Mouse (Mus musculus) forebrain, embryonic 12.5 days (tissue): Measurements from ENCODE around the gene Rnf181. TPM values are rescaled to one million over a fixed set of nuclear protein-coding genes. Genes with fewer than 3 reads are reported as not detected.
A peak's percentile ranks its signal among the peaks of the same experiment; 100 is the strongest.

Experiments
- ATAC-seq: fragments of 200-750 bp; cut with Nextera tagmentation; 2 replicates; pipeline ENCODE4 v1.8.0; 2017; ENCODE audit warnings: moderate TSS enrichment; ENCODE audit not compliant: low FRiP score
- H3K27ac ChIP-seq: fragments of 300-500 bp; sonication (generic); 2 replicates; pipeline ENCODE4 v1.5.1; 2016; ENCODE audit warnings: mild to moderate bottlenecking
- H3K27me3 ChIP-seq: fragments of 300-500 bp; sonication (generic); 2 replicates; pipeline ENCODE4 v1.6.1; 2016; ENCODE audit warnings: mild to moderate bottlenecking
- H3K36me3 ChIP-seq: fragments of 300-500 bp; sonication (generic); replicated peaks from 2 replicates; pipeline ENCODE4 v1.6.1; 2016; ENCODE audit warnings: mild to moderate bottlenecking
- H3K4me1 ChIP-seq: fragments of 300-500 bp; sonication (generic); 2 replicates; pipeline ENCODE4 v1.6.1; 2016
- H3K4me2 ChIP-seq: fragments of 300-500 bp; sonication (generic); 2 replicates; pipeline ENCODE4 v1.6.1; 2016; ENCODE audit warnings: mild to moderate bottlenecking, moderate library complexity
- H3K4me3 ChIP-seq: fragments of 300-500 bp; sonication (generic); replicated peaks from 2 replicates; pipeline ENCODE4 v1.5.1; 2016; ENCODE audit warnings: mild to moderate bottlenecking
- H3K9ac ChIP-seq: fragments of 300-500 bp; sonication (generic); 2 replicates; pipeline ENCODE4 v1.6.1; 2016; ENCODE audit warnings: mild to moderate bottlenecking
- H3K9me3 ChIP-seq: fragments of 300-500 bp; sonication (generic); 2 replicates; pipeline ENCODE4 v1.6.1; 2016
- WGBS: fragments of 180-500 bp; shearing (Covaris S2); methylation state at CpG from one replicate; pipeline ENCODE4 v1.1.7; 2016; 5-methylcytosine and 5-hydroxymethylcytosine counted together
- polyA plus RNA-seq: library from polyadenylated mRNA; unstranded; fragments of >200 nt; fragmentation: Nextera tagmentation; extraction: Ambion mirVana; gene quantifications from 2 replicates; pipeline ENCODE4 v1.2.1, GENCODE M21; 2016

Rnf181 gene
- polyA plus RNA-seq, 1 experiment from 2014 or later: 97.5 TPM

GRCm38 (mm10) chr6:72367460-72367974 is 761 bp upstream of the Rnf181 start:
- H3K9me3 ChIP-seq: no peaks in the 10 kb centered on the region
- H3K4me3 ChIP-seq: no peak overlapping the region
- H3K27ac ChIP-seq: no peak overlapping the region
- ATAC-seq: no peak
- 0 out of 2 replicates have a peak, but pooled peaks cover 4% of the 10 kb centered on the region for H3K4me1 ChIP-seq
- H3K27me3 ChIP-seq: peaks cover 10% of the 10 kb centered on the region; the same call in 1 of the 2 replicates
- no peaks in the 10 kb centered on the region for H3K36me3 ChIP-seq
- H3K4me2 ChIP-seq: no peak overlapping the region
- no peak overlapping the region for H3K9ac ChIP-seq
- WGBS: 72% methylated on average over 4 of the region's 4 CpGs

- H3K36me3 ChIP-seq: no peaks in the 10 kb centered on the region
- 60% methylated on average over 3 of the region's 3 CpGs for WGBS
Observed at GRCm38 (mm10) chr6:72366304-72366703, 452 bp downstream of the Rnf181 start.

GRCm38 (mm10) chr6:72364985-72365384 is 1.8 kb downstream of the Rnf181 start:
- WGBS: 77% methylated on average over 6 of the region's 6 CpGs
- Histone ChIP-seq H3K27ac (no peak overlapping the region), H3K4me1 (peaks cover 18% of the 10 kb centered on the region), H3K9ac (no peak overlapping the region), H3K4me3 (no peak overlapping the region), H3K9me3 (no peaks in the 10 kb centered on the region), H3K27me3 (peaks cover 6% of the 10 kb centered on the region; the same call in 1 of the 2 replicates), H3K36me3 (peaks cover 7% of the 10 kb centered on the region), H3K4me2 (no peak overlapping the region)
- ATAC-seq: no peak

More at GRCm38 (mm10) chr6:72366304-72366703, 452 bp downstream of the Rnf181 start:
- H3K4me3 ChIP-seq: no peak overlapping the region
- H3K9me3 ChIP-seq: no peaks in the 10 kb centered on the region
- H3K4me2 ChIP-seq: no peak overlapping the region
- H3K4me1 ChIP-seq: peaks cover 10% of the 10 kb centered on the region
- H3K27me3 ChIP-seq: peaks cover 6% of the 10 kb centered on the region; the same call in 1 of the 2 replicates
- no peak overlapping the region for H3K9ac ChIP-seq
- H3K27ac ChIP-seq: no peak overlapping the region
- ATAC-seq: no peak

GRCm38 (mm10) chr6:72364009-72364408 is 2.7 kb downstream of the Rnf181 start:
- WGBS: 43% methylated on average over 7 of the region's 7 CpGs
- Histone ChIP-seq H3K27me3 (peaks cover 6% of the 10 kb centered on the region; the same call in 1 of the 2 replicates), H3K4me1 (peaks cover 18% of the 10 kb centered on the region), H3K4me3 (no peak overlapping the region), H3K27ac (no peak overlapping the region), H3K9me3 (no peaks in the 10 kb centered on the region), H3K9ac (no peak overlapping the region), H3K36me3 (peaks cover 16% of the 10 kb centered on the region), H3K4me2 (no peak overlapping the region)
- ATAC-seq: no peak

GRCm38 (mm10) chr6:72362132-72363028 is 4.4 kb downstream of the Rnf181 start:
- H3K9ac ChIP-seq: peak overlapping the region; percentile 67
- under 1% methylated on average over 42 of the region's 42 CpGs for WGBS
- H3K9me3 ChIP-seq: no peaks in the 10 kb centered on the region
- peaks cover 29% of the 10 kb centered on the region for H3K36me3 ChIP-seq
- peaks cover 4% of the 10 kb centered on the region; the same call in 1 of the 2 replicates for H3K27me3 ChIP-seq
- ATAC-seq: peak; percentile 99
- H3K4me1 ChIP-seq: peaks cover 18% of the 10 kb centered on the region
- peak overlapping the region; percentile 75 for H3K4me3 ChIP-seq
- H3K27ac ChIP-seq: peak overlapping the region; percentile 80
- H3K4me2 ChIP-seq: peak overlapping the region; percentile 81

GRCm38 (mm10) chr6:72361121-72361551 is 5.6 kb downstream of the Rnf181 start:
- WGBS: 78% methylated on average over 5 of the region's 5 CpGs
- H3K4me1 ChIP-seq: peaks cover 22% of the 10 kb centered on the region
- peak overlapping the region; percentile 75 for H3K4me3 ChIP-seq
- 0 out of 2 replicates have a peak, but pooled peaks cover 3% of the 10 kb centered on the region for H3K27me3 ChIP-seq
- no peak overlapping the region for H3K27ac ChIP-seq
- peak overlapping the region; percentile 81 for H3K4me2 ChIP-seq
- no peaks in the 10 kb centered on the region for H3K9me3 ChIP-seq
- H3K9ac ChIP-seq: peak overlapping the region; percentile 67; the same call in 1 of the 2 replicates
- H3K36me3 ChIP-seq: peaks cover 29% of the 10 kb centered on the region
- no peak for ATAC-seq

- Histone ChIP-seq H3K4me1 (peaks cover 27% of the 10 kb centered on the region), H3K4me3 (no peak overlapping the region), H3K9ac (no peak overlapping the region), H3K36me3 (peaks cover 29% of the 10 kb centered on the region), H3K27me3 (0 out of 2 replicates have a peak, but pooled peaks cover 3% of the 10 kb centered on the region), H3K4me2 (no peak overlapping the region), H3K9me3 (no peaks in the 10 kb centered on the region), H3K27ac (no peak overlapping the region)
- WGBS: 83% methylated on average over 7 of the region's 7 CpGs
- no peak for ATAC-seq
Observed at GRCm38 (mm10) chr6:72360599-72360935, 6.2 kb downstream of the Rnf181 start.

GRCm38 (mm10) chr6:72359891-72360598 is 6.7 kb downstream of the Rnf181 start:
- Histone ChIP-seq H3K9me3 (no peaks in the 10 kb centered on the region), H3K4me3 (no peak overlapping the region)

GRCm38 (mm10) chr6:72359343-72359742 is 7.4 kb downstream of the Rnf181 start:
- WGBS: 66% methylated on average over 2 of the region's 2 CpGs
- H3K4me2 ChIP-seq: no peak overlapping the region
- H3K36me3 ChIP-seq: peaks cover 29% of the 10 kb centered on the region
- H3K9me3 ChIP-seq: no peaks in the 10 kb centered on the region
- no peak overlapping the region for H3K9ac ChIP-seq
- H3K27ac ChIP-seq: no peak overlapping the region
- peaks cover 39% of the 10 kb centered on the region for H3K4me1 ChIP-seq
- no peaks in the 10 kb centered on the region for H3K27me3 ChIP-seq
- H3K4me3 ChIP-seq: no peak overlapping the region
- ATAC-seq: no peak

More at GRCm38 (mm10) chr6:72359891-72360598, 6.7 kb downstream of the Rnf181 start:
- Histone ChIP-seq H3K27me3 (0 out of 2 replicates have a peak, but pooled peaks cover 3% of the 10 kb centered on the region), H3K4me2 (no peak overlapping the region), H3K9ac (no peak overlapping the region), H3K36me3 (peaks cover 29% of the 10 kb centered on the region), H3K4me1 (peaks cover 32% of the 10 kb centered on the region), H3K27ac (no peak overlapping the region)
- no peak for ATAC-seq
- 87% methylated on average over 11 of the region's 11 CpGs for WGBS

GRCm38 (mm10) chr6:72358086-72358764 is 8.5 kb downstream of the Rnf181 start:
- peaks cover 39% of the 10 kb centered on the region for H3K4me1 ChIP-seq
- H3K36me3 ChIP-seq: peaks cover 29% of the 10 kb centered on the region
- H3K9me3 ChIP-seq: no peaks in the 10 kb centered on the region
- no peak overlapping the region for H3K4me3 ChIP-seq
- no peak overlapping the region for H3K27ac ChIP-seq
- WGBS: 87% methylated on average over 10 of the region's 10 CpGs
- no peak overlapping the region for H3K9ac ChIP-seq
- no peak for ATAC-seq
- no peak overlapping the region for H3K4me2 ChIP-seq
- H3K27me3 ChIP-seq: peaks cover 4% of the 10 kb centered on the region; the same call in 1 of the 2 replicates

- 86% methylated on average over 5 of the region's 5 CpGs for WGBS
- no peaks in the 10 kb centered on the region for H3K9me3 ChIP-seq
- peaks cover 35% of the 10 kb centered on the region for H3K4me1 ChIP-seq
- H3K36me3 ChIP-seq: peaks cover 29% of the 10 kb centered on the region
- ATAC-seq: no peak
- H3K9ac ChIP-seq: no peak overlapping the region
- no peak overlapping the region for H3K4me2 ChIP-seq
- peaks cover 6% of the 10 kb centered on the region; the same call in 1 of the 2 replicates for H3K27me3 ChIP-seq
- H3K4me3 ChIP-seq: no peak overlapping the region
- no peak overlapping the region for H3K27ac ChIP-seq
Observed at GRCm38 (mm10) chr6:72357164-72358079, 9.3 kb downstream of the Rnf181 start.
